Mouse (Mus musculus) E14TG2a.4 (cell line): ENCODE data around the gene Ginm1.

ENCODE experiments used
- CTCF ChIP-seq: conservative IDR thresholded peaks from 2 replicates; pipeline ENCODE4 v1.5.1; 2014; ENCODE audit warnings: low read length
- NANOG ChIP-seq: IDR thresholded peaks from 2 replicates; pipeline ENCODE4 v1.6.1; 2014; ENCODE audit warnings: borderline replicate concordance, low read length, mixed read lengths
- POU5F1 ChIP-seq: IDR thresholded peaks from 2 replicates; pipeline ENCODE4 v1.6.1; 2014; ENCODE audit warnings: low read length, borderline replicate concordance

- TF ChIP-seq CTCF (no peak), POU5F1 (no peak), NANOG (no peak)
These were observed 11.4 kb downstream of the Ginm1 start for GRCm38 (mm10) chr10:7781214-7781613.
